Mouse (Mus musculus) cerebellum, adult 2 months (tissue): ENCODE results near the gene Ankrd37.

Experiments
- CTCF ChIP-seq: fragments of 200-500 bp; IDR thresholded peaks from 2 replicates; pipeline ENCODE4 v1.5.1; 2011; ENCODE audit warnings: low read depth, mild to moderate bottlenecking, control low read depth, low read length, moderate library complexity, borderline replicate concordance; ENCODE audit not compliant: insufficient read depth
- POLR2A ChIP-seq: fragments of 200-500 bp; IDR thresholded peaks from 2 replicates; pipeline ENCODE4 v1.6.1; 2011; ENCODE audit warnings: low read length, control low read depth, borderline replicate concordance; ENCODE audit not compliant: insufficient read depth

DNA sequence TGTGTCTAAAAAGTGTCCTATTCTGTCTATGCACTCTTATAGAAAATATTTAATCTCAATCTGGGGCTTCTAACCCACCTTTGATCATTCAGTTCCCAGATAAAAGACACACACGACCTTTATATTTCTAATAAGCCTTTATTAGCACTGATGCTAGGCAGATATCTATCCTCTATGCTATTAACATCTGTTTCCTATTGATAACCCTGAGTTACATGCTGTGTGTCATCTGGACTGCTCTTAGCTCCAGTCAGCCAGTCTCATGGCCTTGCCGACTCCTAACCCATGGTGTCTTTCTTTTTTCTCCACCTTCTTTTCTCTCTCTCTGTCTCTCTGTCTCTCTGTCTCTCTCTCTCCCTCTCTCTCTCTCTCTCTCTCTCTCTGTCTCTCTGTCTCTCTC lies 17.3 kb downstream of the Ankrd37 start:
- no peak for TF ChIP-seq CTCF
- TF ChIP-seq POLR2A, result no peak
